Mouse (Mus musculus) neural tube, embryonic 14.5 days (tissue): ENCODE results near the gene Tmem245. TPM values are rescaled to one million over a fixed set of nuclear protein-coding genes. Genes with fewer than 3 reads are reported as not detected.

Source experiments
- ATAC-seq: fragments of 200-750 bp; cut with Nextera tagmentation; 2 replicates; pipeline ENCODE4 v1.8.0; 2017; ENCODE audit warnings: low read depth, mild to moderate bottlenecking, moderate TSS enrichment, moderate library complexity
- H3K27ac ChIP-seq: fragments of 300-500 bp; sonication (generic); 2 replicates; pipeline ENCODE4 v1.5.1; 2014; ENCODE audit warnings: low read depth, mild to moderate bottlenecking, control low read depth, low read length, moderate library complexity, mixed read lengths
- H3K27me3 ChIP-seq: fragments of 300-500 bp; sonication (generic); 2 replicates; pipeline ENCODE4 v1.6.1; 2014; ENCODE audit warnings: low read length; ENCODE audit not compliant: control insufficient read depth, insufficient read depth
- H3K36me3 ChIP-seq: fragments of 300-500 bp; sonication (generic); 2 replicates; pipeline ENCODE4 v1.6.1; 2014; ENCODE audit warnings: low read length, mixed read lengths; ENCODE audit not compliant: control insufficient read depth, insufficient read depth
- H3K4me1 ChIP-seq: fragments of 300-500 bp; sonication (generic); 2 replicates; pipeline ENCODE4 v1.6.1; 2014; ENCODE audit warnings: low read length; ENCODE audit not compliant: control insufficient read depth, insufficient read depth
- H3K4me2 ChIP-seq: fragments of 300-500 bp; sonication (generic); 2 replicates; pipeline ENCODE4 v1.6.1; 2014; ENCODE audit warnings: mild to moderate bottlenecking, low read depth, low read length, control low read depth
- H3K4me3 ChIP-seq: fragments of 300-500 bp; sonication (generic); 2 replicates; pipeline ENCODE4 v1.5.1; 2014; ENCODE audit warnings: low read depth, low read length, control low read depth, mixed read lengths
- H3K9ac ChIP-seq: fragments of 300-500 bp; sonication (generic); replicated peaks from 2 replicates; pipeline ENCODE4 v1.6.1; 2014; ENCODE audit warnings: low read depth, mild to moderate bottlenecking, control low read depth, low read length, mixed read lengths
- H3K9me3 ChIP-seq: fragments of 300-500 bp; sonication (generic); 2 replicates; pipeline ENCODE4 v1.6.1; 2016; ENCODE audit warnings: low read length; ENCODE audit not compliant: control insufficient read depth
- WGBS: fragments of 180-500 bp; shearing (Covaris S2); extraction: QIAGEN DNeasy Blood & Tissue Kit; methylation state at CpG from one replicate; pipeline ENCODE4 v1.1.7; 2014; 5-methylcytosine and 5-hydroxymethylcytosine counted together
- polyA plus RNA-seq: library from polyadenylated mRNA; unstranded; fragments of >200 nt; fragmentation: Nextera tagmentation; extraction: Ambion mirVana; gene quantifications from 2 replicates; pipeline ENCODE4 v1.2.1, GENCODE M21; 2014

Tmem245 gene
- polyA plus RNA-seq, 1 experiment from 2014 or later, result 9.3 TPM

- Histone ChIP-seq H3K36me3 (peaks cover 21% of the 10 kb centered on the region; the same call in 1 of the 2 replicates), H3K4me2 (no peak overlapping the region), H3K9ac (no peak overlapping the region), H3K4me1 (no peaks in the 10 kb centered on the region), H3K27ac (no peak overlapping the region), H3K9me3 (no peaks in the 10 kb centered on the region), H3K27me3 (no peaks in the 10 kb centered on the region), H3K4me3 (no peak overlapping the region)
- 98% methylated on average over 6 of the region's 6 CpGs for WGBS
- ATAC-seq, result no peak
Measured at GRCm38 (mm10) chr4:56914338-56914737, 32.9 kb downstream of the Tmem245 start.

GRCm38 (mm10) chr4:56912382-56913001 is 34.7 kb downstream of the Tmem245 start:
- Histone ChIP-seq H3K27me3 (no peaks in the 10 kb centered on the region), H3K4me1 (no peaks in the 10 kb centered on the region), H3K4me2 (no peak overlapping the region), H3K4me3 (no peak overlapping the region), H3K27ac (no peak overlapping the region), H3K9ac (no peak overlapping the region), H3K9me3 (no peaks in the 10 kb centered on the region), H3K36me3 (peaks cover 21% of the 10 kb centered on the region; the same call in 1 of the 2 replicates)
- ATAC-seq, result no peak
- WGBS, result 95% methylated on average over 7 of the region's 7 CpGs

- Histone ChIP-seq H3K4me2 (no peak overlapping the region), H3K27me3 (no peaks in the 10 kb centered on the region), H3K4me1 (no peaks in the 10 kb centered on the region), H3K27ac (no peak overlapping the region), H3K36me3 (peaks cover 10% of the 10 kb centered on the region; the same call in 1 of the 2 replicates), H3K9ac (no peak overlapping the region), H3K9me3 (no peaks in the 10 kb centered on the region), H3K4me3 (no peak overlapping the region)
- 88% methylated on average over 3 of the region's 3 CpGs for WGBS
- ATAC-seq, result no peak
Measured at GRCm38 (mm10) chr4:56909568-56909967, 37.7 kb downstream of the Tmem245 start.

GRCm38 (mm10) chr4:56907671-56908070 is 39.6 kb downstream of the Tmem245 start:
- Histone ChIP-seq H3K4me2 (no peak overlapping the region), H3K27me3 (no peaks in the 10 kb centered on the region), H3K9ac (no peak overlapping the region), H3K27ac (no peak overlapping the region), H3K9me3 (no peaks in the 10 kb centered on the region), H3K36me3 (peaks cover 14% of the 10 kb centered on the region; the same call in 1 of the 2 replicates), H3K4me1 (no peaks in the 10 kb centered on the region), H3K4me3 (no peak overlapping the region)
- ATAC-seq, result no peak
- 86% methylated on average over 5 of the region's 5 CpGs for WGBS

DNA sequence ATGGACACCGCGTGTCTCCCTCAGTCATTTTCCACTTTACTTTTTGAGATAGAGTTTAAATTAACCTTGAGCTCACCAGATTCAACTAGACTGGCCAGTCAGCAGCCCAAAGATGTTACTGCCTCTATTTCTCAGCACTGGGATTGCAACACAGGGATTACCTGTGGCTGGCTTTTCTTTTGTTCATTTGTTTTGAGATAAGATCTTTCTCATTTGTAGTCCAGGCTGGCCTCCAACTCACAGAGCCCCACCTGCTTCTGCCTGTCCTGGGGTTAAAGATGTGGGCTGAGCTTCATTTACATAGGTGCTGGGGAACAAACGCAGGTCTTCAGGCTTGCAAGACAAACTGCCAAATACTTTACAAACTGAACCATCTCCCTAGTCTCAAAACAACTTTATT is 40.3 kb downstream of the Tmem245 start:
- no peak for ATAC-seq
- H3K27ac ChIP-seq, result no peak overlapping the region
- H3K27me3 ChIP-seq, result no peaks in the 10 kb centered on the region
- no peak overlapping the region for H3K9ac ChIP-seq
- H3K4me1 ChIP-seq, result no peaks in the 10 kb centered on the region
- peaks cover 14% of the 10 kb centered on the region; the same call in 1 of the 2 replicates for H3K36me3 ChIP-seq
- H3K9me3 ChIP-seq, result no peaks in the 10 kb centered on the region
- H3K4me2 ChIP-seq, result no peak overlapping the region
- 97% methylated on average over 3 of the region's 3 CpGs for WGBS
- no peak overlapping the region for H3K4me3 ChIP-seq

DNA sequence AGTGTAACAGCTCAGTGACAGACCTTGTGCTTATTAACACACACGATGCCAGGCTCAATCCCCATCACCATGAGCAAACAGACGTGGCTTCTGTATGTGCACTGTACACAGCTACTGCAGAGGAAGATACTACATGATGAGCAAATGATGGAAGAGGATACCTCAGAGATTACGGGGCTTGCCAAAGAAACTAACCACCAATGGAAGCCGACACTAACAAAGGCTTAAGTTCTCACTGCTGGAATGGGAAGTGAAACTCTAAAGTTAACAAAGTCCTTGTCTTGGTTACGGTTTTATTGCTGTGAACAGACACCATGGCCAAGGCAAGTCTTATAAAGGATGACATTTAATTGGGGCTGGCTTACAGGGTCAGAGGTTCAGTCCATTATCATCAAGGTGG is 41.7 kb downstream of the Tmem245 start:
- Histone ChIP-seq H3K4me2 (no peak overlapping the region), H3K27me3 (no peaks in the 10 kb centered on the region), H3K9me3 (no peaks in the 10 kb centered on the region), H3K27ac (no peak overlapping the region), H3K4me1 (no peaks in the 10 kb centered on the region), H3K36me3 (peaks cover 11% of the 10 kb centered on the region; the same call in 1 of the 2 replicates), H3K4me3 (no peak overlapping the region), H3K9ac (no peak overlapping the region)
- WGBS, result 90% methylated on average over 5 of the region's 5 CpGs
- ATAC-seq, result no peak

GRCm38 (mm10) chr4:56901671-56902070 is 45.6 kb downstream of the Tmem245 start:
- Histone ChIP-seq H3K9me3 (no peaks in the 10 kb centered on the region), H3K4me3 (no peak overlapping the region), H3K27me3 (no peaks in the 10 kb centered on the region), H3K27ac (no peak overlapping the region), H3K4me2 (no peak overlapping the region), H3K4me1 (no peaks in the 10 kb centered on the region), H3K36me3 (peaks cover 6% of the 10 kb centered on the region; the same call in 1 of the 2 replicates), H3K9ac (no peak overlapping the region)
- WGBS, result 94% methylated on average over 2 of the region's 2 CpGs
- ATAC-seq, result no peak

GRCm38 (mm10) chr4:56899216-56899615 is 48.0 kb downstream of the Tmem245 start:
- no peak overlapping the region for H3K27ac ChIP-seq
- 75% methylated on average over 8 of the region's 8 CpGs for WGBS
- peaks cover 6% of the 10 kb centered on the region; the same call in 1 of the 2 replicates for H3K36me3 ChIP-seq
- no peak overlapping the region for H3K4me3 ChIP-seq
- no peaks in the 10 kb centered on the region for H3K27me3 ChIP-seq
- ATAC-seq, result no peak
- no peak overlapping the region for H3K4me2 ChIP-seq
- H3K4me1 ChIP-seq, result no peaks in the 10 kb centered on the region
- H3K9me3 ChIP-seq, result no peaks in the 10 kb centered on the region
- H3K9ac ChIP-seq, result no peak overlapping the region

DNA sequence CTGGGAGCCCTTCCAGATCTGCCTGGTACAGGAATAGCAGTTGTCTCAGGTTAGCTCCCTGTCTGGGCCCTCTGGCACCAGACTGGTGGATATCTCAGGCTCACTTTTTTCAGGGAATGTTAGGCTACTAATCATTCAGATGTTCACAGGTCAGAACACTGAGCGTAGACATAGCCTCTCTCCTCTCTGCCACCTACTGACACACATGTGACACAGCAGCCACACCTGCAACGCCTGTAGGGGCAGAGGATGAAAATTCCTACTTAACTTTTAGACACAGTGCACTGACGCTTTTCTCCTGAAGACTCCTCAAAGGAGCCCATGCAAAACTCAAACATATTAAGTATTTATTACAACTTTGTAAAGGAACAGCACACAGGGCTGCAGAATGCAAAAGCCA is 49.7 kb downstream of the Tmem245 start:
- no peak for ATAC-seq
- 87% methylated on average over 3 of the region's 3 CpGs for WGBS
- Histone ChIP-seq H3K27ac (no peak overlapping the region), H3K36me3 (no peaks in the 10 kb centered on the region; the same call in 1 of the 2 replicates), H3K4me3 (no peak overlapping the region), H3K27me3 (no peaks in the 10 kb centered on the region), H3K9me3 (no peaks in the 10 kb centered on the region), H3K9ac (no peak overlapping the region), H3K4me2 (no peak overlapping the region), H3K4me1 (no peaks in the 10 kb centered on the region)
